Mouse (Mus musculus): ENCODE measurements around the gene Mptx2.
"Not testable (repeated sequence)": the region's sequence is repeated elsewhere in the genome, so short reads cannot be mapped to it uniquely, and the experiment has no call there.

Gene Mptx2

DNA sequence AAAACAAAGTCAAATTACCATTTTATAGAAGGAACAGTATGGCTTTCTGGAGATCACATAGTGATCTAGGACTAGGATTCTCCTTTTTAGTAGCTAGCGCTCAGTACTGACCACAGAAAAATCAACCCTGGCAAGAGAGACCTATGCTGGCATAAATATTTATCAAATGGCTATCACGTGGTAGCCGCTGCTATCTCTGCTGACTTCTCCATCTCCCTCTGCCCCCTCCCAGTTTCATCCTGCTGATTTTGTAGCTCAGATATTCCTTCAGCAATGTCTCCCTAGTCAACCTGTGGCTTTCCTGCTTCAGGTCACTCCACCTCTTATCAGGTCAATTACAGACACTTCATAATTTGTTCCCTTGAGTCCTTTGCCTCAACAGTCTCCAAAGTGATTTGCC lies 38.1 kb upstream of the Mptx2 start:
- Histone ChIP-seq H3K4me1 (replicated peaks; ENCODE audit: low read depth, low read length) (no peaks in the 10 kb centered on the region), H3K27me3 (ENCODE audit: insufficient read depth, low read length) (peaks cover 3% of the 10 kb centered on the region; the same call in 1 of the 2 replicates), H3K36me3 (ENCODE audit: insufficient read depth, low read length) (no peaks in the 10 kb centered on the region), H3K9me3 (ENCODE audit: low read length) (no peaks in the 10 kb centered on the region), H3K4me3 (replicated peaks; ENCODE audit: low read length) (no peak overlapping the region)
- no peak for TF ChIP-seq CTCF (conservative IDR thresholded peaks at IDR 0.05; ENCODE audit: low read length)
- no peak for TF ChIP-seq NANOG (IDR thresholded peaks at IDR 0.05; ENCODE audit: borderline replicate concordance, low read length)
- TF ChIP-seq POU5F1 (IDR thresholded peaks at IDR 0.05; ENCODE audit: borderline replicate concordance, low read length): no peak

- H3K9me3 ChIP-seq (ENCODE audit: low read length); H3K4me3 ChIP-seq (replicated peaks; ENCODE audit: low read length): not testable (repeated sequence)
These were observed 36.0 kb upstream of the Mptx2 start for GRCm38 (mm10) chr1:173313535-173314050.

GRCm38 (mm10) chr1:173302795-173303194 lies 25.2 kb upstream of the Mptx2 start:
- not testable (repeated sequence) for H3K27me3 ChIP-seq (ENCODE audit: insufficient read depth, low read length); H3K4me3 ChIP-seq (replicated peaks; ENCODE audit: low read length); H3K9me3 ChIP-seq (ENCODE audit: low read length); H3K36me3 ChIP-seq (ENCODE audit: insufficient read depth, low read length); H3K4me1 ChIP-seq (replicated peaks; ENCODE audit: low read depth, low read length)

More at GRCm38 (mm10) chr1:173313535-173314050, 36.0 kb upstream of the Mptx2 start:
- not testable (repeated sequence) for H3K36me3 ChIP-seq (ENCODE audit: insufficient read depth, low read length); H3K27me3 ChIP-seq (ENCODE audit: insufficient read depth, low read length); H3K4me1 ChIP-seq (replicated peaks; ENCODE audit: low read depth, low read length)

- Histone ChIP-seq H3K4me1 (replicated peaks; ENCODE audit: low read depth, low read length) (no peaks in the 10 kb centered on the region), H3K9me3 (ENCODE audit: low read length) (no peaks in the 10 kb centered on the region; the same call in 1 of the 2 replicates), H3K36me3 (ENCODE audit: insufficient read depth, low read length) (no peaks in the 10 kb centered on the region), H3K4me3 (replicated peaks; ENCODE audit: low read length) (no peak within 1 kb of the TSS), H3K27me3 (ENCODE audit: insufficient read depth, low read length) (no peaks in the 10 kb centered on the region)
- TF ChIP-seq CTCF (conservative IDR thresholded peaks at IDR 0.05; ENCODE audit: low read length) (no peak), POU5F1 (IDR thresholded peaks at IDR 0.05; ENCODE audit: borderline replicate concordance, low read length) (no peak)
These were observed 11.9 kb downstream of the Mptx2 start, which contains the start of gene Olfr418 for GRCm38 (mm10) chr1:173265701-173266100. TSS of gene Olfr418 (plus strand) at chr1:173266001.

DNA sequence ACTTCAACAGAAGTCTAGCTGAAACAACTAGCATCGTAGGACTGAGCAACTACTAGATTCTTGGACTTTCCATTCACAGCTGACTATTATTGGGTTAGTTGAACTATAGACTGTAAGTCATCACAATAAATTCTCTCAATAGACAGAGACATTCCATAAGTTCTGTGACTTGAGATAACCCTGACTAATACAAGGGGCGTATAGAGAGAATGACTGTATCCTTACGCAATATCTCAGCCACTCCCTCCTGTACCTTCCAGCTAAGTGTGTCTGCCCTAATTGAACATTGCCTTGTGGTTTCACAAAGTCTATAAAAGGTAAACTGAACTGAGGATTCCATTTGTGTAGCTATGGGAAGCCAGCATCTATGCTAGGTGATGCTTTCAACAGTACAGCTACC lies 27.7 kb downstream of the Mptx2 start:
- Histone ChIP-seq H3K36me3 (ENCODE audit: insufficient read depth, low read length) (no peaks in the 10 kb centered on the region), H3K4me1 (replicated peaks; ENCODE audit: low read depth, low read length) (no peaks in the 10 kb centered on the region), H3K4me3 (replicated peaks; ENCODE audit: low read length) (no peak overlapping the region), H3K27me3 (ENCODE audit: insufficient read depth, low read length) (no peaks in the 10 kb centered on the region), H3K9me3 (ENCODE audit: low read length) (0 out of 2 replicates have a peak, but pooled peaks cover 3% of the 10 kb centered on the region)
- TF ChIP-seq POU5F1 (IDR thresholded peaks at IDR 0.05; ENCODE audit: borderline replicate concordance, low read length): no peak
- TF ChIP-seq CTCF (conservative IDR thresholded peaks at IDR 0.05; ENCODE audit: low read length): no peak
- no peak for TF ChIP-seq NANOG (IDR thresholded peaks at IDR 0.05; ENCODE audit: borderline replicate concordance, low read length)

DNA sequence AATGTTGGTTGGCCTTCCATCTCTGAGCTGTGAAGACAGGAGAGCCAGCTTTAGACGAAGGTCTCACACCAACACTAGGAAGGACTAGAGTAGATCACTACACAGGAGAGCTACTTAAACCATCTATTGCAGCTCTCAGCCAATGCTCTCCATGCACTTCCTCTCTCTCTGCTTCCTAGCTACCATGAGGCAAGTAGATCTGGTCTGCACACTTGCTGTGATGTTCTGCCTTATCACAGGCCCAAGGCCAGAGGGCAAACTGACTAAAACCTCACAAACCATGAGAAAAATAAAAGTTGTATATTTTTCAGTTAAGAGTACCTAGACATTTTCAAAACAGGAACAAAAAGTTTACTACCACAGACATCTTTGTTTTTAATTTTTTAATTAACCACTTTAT lies 40.6 kb downstream of the Mptx2 start:
- H3K27me3 ChIP-seq (ENCODE audit: insufficient read depth, low read length); H3K4me3 ChIP-seq (replicated peaks; ENCODE audit: low read length); H3K36me3 ChIP-seq (ENCODE audit: insufficient read depth, low read length); H3K4me1 ChIP-seq (replicated peaks; ENCODE audit: low read depth, low read length); H3K9me3 ChIP-seq (ENCODE audit: low read length): not testable (repeated sequence)

- no peak within 1 kb of the TSS for H3K4me3 ChIP-seq (replicated peaks; ENCODE audit: low read length)
- TF ChIP-seq CTCF (conservative IDR thresholded peaks at IDR 0.05; ENCODE audit: low read length) (no peak), NANOG (IDR thresholded peaks at IDR 0.05; ENCODE audit: borderline replicate concordance, low read length) (no peak), POU5F1 (IDR thresholded peaks at IDR 0.05; ENCODE audit: borderline replicate concordance, low read length) (no peak)
- H3K27me3 ChIP-seq (ENCODE audit: insufficient read depth, low read length): no peaks in the 10 kb centered on the region
- H3K9me3 ChIP-seq (ENCODE audit: low read length): no peaks in the 10 kb centered on the region
- H3K36me3 ChIP-seq (ENCODE audit: insufficient read depth, low read length): no peaks in the 10 kb centered on the region
- no peaks in the 10 kb centered on the region for H3K4me1 ChIP-seq (replicated peaks; ENCODE audit: low read depth, low read length)
These were observed 50.5 kb downstream of the Mptx2 start, which contains the start of gene Fcer1a for GRCm38 (mm10) chr1:173227081-173227480. TSS of gene Fcer1a (minus strand) at chr1:173227214.
